Comparison of ENCODE assay signal across 12 mouse cellular contexts in the genomic region with DNA sequence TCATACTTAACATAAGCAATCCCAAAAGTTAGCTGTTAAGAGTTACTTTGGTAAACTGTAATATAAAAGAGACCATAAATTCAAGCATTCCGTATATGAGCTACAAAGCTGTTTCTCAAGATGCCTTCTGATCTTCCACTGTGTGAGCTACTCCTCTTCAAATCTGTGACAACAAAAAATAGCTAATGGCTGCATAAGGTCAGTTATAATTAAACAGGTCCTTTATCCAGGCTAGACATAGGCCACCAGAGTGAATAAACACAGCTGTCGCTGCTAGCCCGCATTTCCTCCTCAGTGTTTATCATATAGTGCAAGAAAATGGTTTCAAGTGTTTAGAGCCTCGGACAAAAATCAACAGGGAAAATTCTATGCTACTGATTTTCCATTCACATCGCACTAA.
"Had no signal": no experiment of that assay in that cellular context is flagged by ENCODE, and none has a peak within 500 bp of the region (broad histone marks: within the 10 kb centered on the region; RNA-seq: fewer than 3 reads in every experiment).

No protein-coding gene starts in this region.

- H3K27ac ChIP-seq: hindbrain, embryonic 12.5 days; hindbrain, embryonic 15.5 days; left cerebral cortex, adult 2 months; liver, embryonic 15.5 days; midbrain, embryonic 10.5 days had no signal

- H3K36me3 ChIP-seq: hindbrain, embryonic 12.5 days; hindbrain, embryonic 15.5 days; liver, embryonic 15.5 days; midbrain, embryonic 10.5 days had no signal

- H3K9me3 ChIP-seq: hindbrain, embryonic 12.5 days; hindbrain, embryonic 15.5 days; liver, embryonic 15.5 days; midbrain, embryonic 10.5 days had no signal

- H3K9ac ChIP-seq: hindbrain, embryonic 12.5 days; hindbrain, embryonic 15.5 days; liver, embryonic 15.5 days had no signal

- DNase-seq: kidney, postnatal 10 days; layer of hippocampus, postnatal 36 days; lung, adult 2 months; midbrain, embryonic 14.5 days; thymus, postnatal 25 days had no signal

- H3K4me3 ChIP-seq: hindbrain, embryonic 12.5 days; hindbrain, embryonic 15.5 days; left cerebral cortex, adult 2 months; liver, embryonic 15.5 days; megakaryocyte, embryonic 14.5 days; midbrain, embryonic 10.5 days had no signal

- H3K4me1 ChIP-seq: hindbrain, embryonic 12.5 days; hindbrain, embryonic 15.5 days; liver, embryonic 15.5 days; megakaryocyte, embryonic 14.5 days; midbrain, embryonic 10.5 days had no signal

- H3K4me2 ChIP-seq: hindbrain, embryonic 12.5 days; hindbrain, embryonic 15.5 days; liver, embryonic 11.5 days; liver, embryonic 15.5 days had no signal

- H3K27me3 ChIP-seq: hindbrain, embryonic 12.5 days; hindbrain, embryonic 15.5 days; liver, embryonic 15.5 days; megakaryocyte, embryonic 14.5 days had no signal
